ENCODE assay signal across 17 mouse cellular contexts in genomic region chr2:166197064-166197463, GRCm38 (mm10). TPM values are rescaled to one million over a fixed set of nuclear protein-coding genes. Genes with fewer than 3 reads are reported as not detected.
DNase-seq lines count a peak whose midpoint lies in the region; ATAC-seq and TF ChIP-seq lines count a peak whose summit lies in the region.
"Had no signal": no experiment of that assay in that cellular context is flagged by ENCODE, and none has a peak within 500 bp of the region (broad histone marks: within the 10 kb centered on the region; RNA-seq: fewer than 3 reads in every experiment).

No protein-coding gene starts in this region.

- no peak overlapping the region for H3K4me2 ChIP-seq in lung, embryonic 14.5 days
- H3K4me2 ChIP-seq in heart, embryonic 16.5 days (ENCODE audit: low read depth, low read length), result no peak overlapping the region
- no peak overlapping the region for H3K4me2 ChIP-seq in limb, embryonic 15.5 days
- H3K4me2 ChIP-seq: embryonic facial prominence, embryonic 12.5 days; forebrain, embryonic 15.5 days; intestine, embryonic 15.5 days; liver, embryonic 15.5 days had no signal

- WGBS in lung, embryonic 14.5 days, result 40% methylated on average over 6 of the region's 6 CpGs
- 34% methylated on average over 6 of the region's 6 CpGs for WGBS in heart, embryonic 16.5 days
- 41% methylated on average over 6 of the region's 6 CpGs for whole genome bisulfite sequencing in limb, embryonic 15.5 days

- no peaks in the 10 kb centered on the region for H3K27me3 ChIP-seq in lung, embryonic 14.5 days (ENCODE audit: insufficient read depth, low read length)
- no peaks in the 10 kb centered on the region for H3K27me3 ChIP-seq in heart, embryonic 16.5 days (ENCODE audit: control insufficient read depth, insufficient read depth, low read length)
- H3K27me3 ChIP-seq in limb, embryonic 15.5 days, result no peaks in the 10 kb centered on the region
- H3K27me3 ChIP-seq: embryonic facial prominence, embryonic 12.5 days; intestine, embryonic 15.5 days; liver, embryonic 15.5 days had no signal

- no peaks in the 10 kb centered on the region for H3K36me3 ChIP-seq in lung, embryonic 14.5 days (ENCODE audit: insufficient read depth)
- no peaks in the 10 kb centered on the region for H3K36me3 ChIP-seq in heart, embryonic 16.5 days (ENCODE audit: control insufficient read depth, insufficient read depth)
- no peaks in the 10 kb centered on the region for H3K36me3 ChIP-seq in limb, embryonic 15.5 days
- H3K36me3 ChIP-seq: embryonic facial prominence, embryonic 12.5 days; forebrain, embryonic 15.5 days; intestine, embryonic 15.5 days; liver, embryonic 15.5 days had no signal

- H3K9me3 ChIP-seq in lung, embryonic 14.5 days (ENCODE audit: low read depth, low read length), result 0 out of 2 replicates have a peak, but pooled peaks cover 5% of the 10 kb centered on the region
- peaks cover 3% of the 10 kb centered on the region; the same call in 1 of the 2 replicates for H3K9me3 ChIP-seq in heart, embryonic 16.5 days (replicated peaks; ENCODE audit: control insufficient read depth, low read length)
- H3K9me3 ChIP-seq in limb, embryonic 15.5 days, result no peaks in the 10 kb centered on the region
- H3K9me3 ChIP-seq: forebrain, embryonic 15.5 days; intestine, embryonic 15.5 days; liver, embryonic 15.5 days had no signal

- no peak overlapping the region for H3K9ac ChIP-seq in lung, embryonic 14.5 days
- 0 out of 2 replicates have a peak overlapping the region, but pooled peaks have one; percentile 17 for H3K9ac ChIP-seq in heart, embryonic 16.5 days (ENCODE audit: low read length)
- no peak overlapping the region for H3K9ac ChIP-seq in limb, embryonic 15.5 days
- H3K9ac ChIP-seq: embryonic facial prominence, embryonic 12.5 days; forebrain, embryonic 15.5 days; intestine, embryonic 15.5 days; liver, embryonic 15.5 days had no signal

- no peak for ATAC-seq in lung, embryonic 14.5 days (ENCODE audit: insufficient read depth)
- no peak for ATAC-seq in heart, embryonic 16.5 days (replicated peaks; ENCODE audit: extremely low read depth, insufficient read depth, low FRiP score)
- ATAC-seq in limb, embryonic 15.5 days (ENCODE audit: insufficient number of reproducible peaks, low FRiP score, low TSS enrichment, low read depth), result no peak
- ATAC-seq: forebrain, embryonic 15.5 days; intestine, embryonic 15.5 days had no signal

- peak; percentile 48 for DNase-seq in embryo, embryonic 10 days (ENCODE audit: low spot score)
- DNase-seq in embryo, embryonic 9.5 days (ENCODE audit: extremely low spot score), result no peak
- DNase-seq in lung, embryonic 14.5 days, result peak; percentile 46
- no peak for DNase-seq in lung, postnatal 36 days
- no peak for DNase-seq in layer of hippocampus, postnatal 36 days
- no peak for DNase-seq in ovary, postnatal 36 days (ENCODE audit: low spot score)
- DNase-seq: cerebellum, adult 18-20 months; right cerebral cortex, postnatal 4 days had no signal

- no peaks in the 10 kb centered on the region for H3K4me1 ChIP-seq in lung, embryonic 14.5 days (ENCODE audit: insufficient read depth)
- H3K4me1 ChIP-seq in heart, embryonic 16.5 days (ENCODE audit: control insufficient read depth, insufficient read depth, low read length), result peaks cover 23% of the 10 kb centered on the region
- H3K4me1 ChIP-seq in limb, embryonic 15.5 days, result peaks cover 28% of the 10 kb centered on the region
- H3K4me1 ChIP-seq: forebrain, embryonic 15.5 days; liver, embryonic 15.5 days; megakaryocyte, embryonic 14.5 days had no signal

- H3K27ac ChIP-seq in lung, embryonic 14.5 days (ENCODE audit: low read depth), result no peak overlapping the region
- peak overlapping the region; percentile 52 for H3K27ac ChIP-seq in heart, embryonic 16.5 days (ENCODE audit: low read length)
- H3K27ac ChIP-seq in limb, embryonic 15.5 days, result peak overlapping the region; percentile 33; the same call in 1 of the 2 replicates
- H3K27ac ChIP-seq: embryonic facial prominence, embryonic 12.5 days; forebrain, embryonic 15.5 days; intestine, embryonic 15.5 days; left cerebral cortex, adult 2 months; liver, embryonic 15.5 days had no signal

- no peak overlapping the region for H3K4me3 ChIP-seq in lung, embryonic 14.5 days (ENCODE audit: low read depth, low read length)
- no peak overlapping the region for H3K4me3 ChIP-seq in heart, embryonic 16.5 days (ENCODE audit: low read length)
- H3K4me3 ChIP-seq in limb, embryonic 15.5 days, result no peak overlapping the region
- H3K4me3 ChIP-seq: embryonic facial prominence, embryonic 12.5 days; forebrain, embryonic 15.5 days; intestine, embryonic 15.5 days; left cerebral cortex, adult 2 months; liver, embryonic 15.5 days; megakaryocyte, embryonic 14.5 days; myocyte had no signal

- TF ChIP-seq CTCF in lung, embryonic 14.5 days (IDR thresholded peaks at IDR 0.05; ENCODE audit: low read depth), result no peak

RNA-seq across cellular contexts. Expression of gene Sulf2, which starts 41.6 kb away (rescaled TPM):
- polyA plus RNA-seq in lung, embryonic 14.5 days (2014; fragmentation: Nextera tagmentation; extraction: Ambion mirVana), result 51.1 and 57.6 TPM in 2 replicates
- 61.8 and 73.3 TPM in 2 replicates for polyA plus RNA-seq in heart, embryonic 16.5 days (2015; fragmentation: Nextera tagmentation; extraction: Ambion mirVana)
- polyA plus RNA-seq in limb, embryonic 15.5 days (2015; fragmentation: Nextera tagmentation; extraction: Ambion mirVana), result 149 and 184 TPM in 2 replicates
- total RNA-seq in layer of hippocampus, postnatal 36 days (2021), result 100 to 1,000 TPM; 110 to 111 TPM

Comparison
In these comparisons a context has a peak if more than half of its experiments do, and no peak if none do; other contexts are left out.
1. DNase-seq: peak in embryo, embryonic 10 days (single experiment) and lung, embryonic 14.5 days (single experiment); none in embryo, embryonic 9.5 days (single experiment), lung, postnatal 36 days (single experiment), layer of hippocampus, postnatal 36 days (0 of 2) and ovary, postnatal 36 days (single experiment).